Mouse (Mus musculus): ENCODE data around the gene Zfp507.

Zfp507 gene

GRCm38 (mm10) chr7:35782252-35782651, 20.6 kb downstream of the Zfp507 start:
- DNase-seq (ENCODE audit: low spot score in 2 of 2) = no peak

- no peak for DNase-seq (ENCODE audit: low spot score in 2 of 2)
Measured at GRCm38 (mm10) chr7:35774127-35774526, 28.7 kb downstream of the Zfp507 start.

- DNase-seq (ENCODE audit: low spot score in 2 of 2) = no peak
Measured at GRCm38 (mm10) chr7:35772347-35772746, 30.5 kb downstream of the Zfp507 start.

GRCm38 (mm10) chr7:35771106-35771505, 31.7 kb downstream of the Zfp507 start:
- DNase-seq (ENCODE audit: low spot score in 2 of 2) = no peak

GRCm38 (mm10) chr7:35770122-35770521, 32.7 kb downstream of the Zfp507 start:
- DNase-seq (ENCODE audit: low spot score in 2 of 2) = no peak

- no peak for DNase-seq (ENCODE audit: low spot score in 2 of 2)
Measured at GRCm38 (mm10) chr7:35764461-35764860, 38.3 kb downstream of the Zfp507 start.

- no peak for DNase-seq (ENCODE audit: low spot score in 2 of 2)
Measured at GRCm38 (mm10) chr7:35761801-35762200, 41.0 kb downstream of the Zfp507 start.

GRCm38 (mm10) chr7:35759602-35760001, 43.2 kb downstream of the Zfp507 start:
- no peak for DNase-seq (ENCODE audit: low spot score in 2 of 2)

GRCm38 (mm10) chr7:35756510-35757440, 46.0 kb downstream of the Zfp507 start:
- no peak for DNase-seq (ENCODE audit: low spot score in 2 of 2)

GRCm38 (mm10) chr7:35754886-35755168, 48.0 kb downstream of the Zfp507 start:
- no peak for DNase-seq (ENCODE audit: low spot score in 2 of 2)

- peak; percentile 89 to 92 for DNase-seq (ENCODE audit: low spot score in 2 of 2)
Measured at GRCm38 (mm10) chr7:35754033-35754885, 48.5 kb downstream of the Zfp507 start, which contains the start of gene Dpy19l3. Gene Dpy19l3 (minus strand): TSS chr7:35754454.

- no peak for DNase-seq (ENCODE audit: low spot score in 2 of 2)
Measured at GRCm38 (mm10) chr7:35753319-35754032, 49.3 kb downstream of the Zfp507 start.

- DNase-seq (ENCODE audit: low spot score in 2 of 2) = no peak
Measured at GRCm38 (mm10) chr7:35750873-35751272, 51.9 kb downstream of the Zfp507 start.

GRCm38 (mm10) chr7:35747397-35747964, 55.3 kb downstream of the Zfp507 start:
- no peak for DNase-seq (ENCODE audit: low spot score in 2 of 2)

GRCm38 (mm10) chr7:35746686-35747396, 56.0 kb downstream of the Zfp507 start:
- no peak for DNase-seq (ENCODE audit: low spot score in 2 of 2)

- no peak for DNase-seq (ENCODE audit: low spot score in 2 of 2)
Measured at GRCm38 (mm10) chr7:35745281-35745702, 57.5 kb downstream of the Zfp507 start.

- no peak for DNase-seq (ENCODE audit: low spot score in 2 of 2)
Measured at GRCm38 (mm10) chr7:35744771-35745170, 58.0 kb downstream of the Zfp507 start.

GRCm38 (mm10) chr7:35742310-35742709, 60.5 kb downstream of the Zfp507 start:
- DNase-seq (ENCODE audit: low spot score in 2 of 2) = no peak

GRCm38 (mm10) chr7:35741858-35742257, 60.9 kb downstream of the Zfp507 start:
- DNase-seq (ENCODE audit: low spot score in 2 of 2) = no peak

GRCm38 (mm10) chr7:35740489-35741230, 62.1 kb downstream of the Zfp507 start:
- DNase-seq (ENCODE audit: low spot score in 2 of 2) = peak in 1 of 2 experiments; percentile 33
